ENCODE assay signal across 26 mouse cellular contexts in the genomic region with DNA sequence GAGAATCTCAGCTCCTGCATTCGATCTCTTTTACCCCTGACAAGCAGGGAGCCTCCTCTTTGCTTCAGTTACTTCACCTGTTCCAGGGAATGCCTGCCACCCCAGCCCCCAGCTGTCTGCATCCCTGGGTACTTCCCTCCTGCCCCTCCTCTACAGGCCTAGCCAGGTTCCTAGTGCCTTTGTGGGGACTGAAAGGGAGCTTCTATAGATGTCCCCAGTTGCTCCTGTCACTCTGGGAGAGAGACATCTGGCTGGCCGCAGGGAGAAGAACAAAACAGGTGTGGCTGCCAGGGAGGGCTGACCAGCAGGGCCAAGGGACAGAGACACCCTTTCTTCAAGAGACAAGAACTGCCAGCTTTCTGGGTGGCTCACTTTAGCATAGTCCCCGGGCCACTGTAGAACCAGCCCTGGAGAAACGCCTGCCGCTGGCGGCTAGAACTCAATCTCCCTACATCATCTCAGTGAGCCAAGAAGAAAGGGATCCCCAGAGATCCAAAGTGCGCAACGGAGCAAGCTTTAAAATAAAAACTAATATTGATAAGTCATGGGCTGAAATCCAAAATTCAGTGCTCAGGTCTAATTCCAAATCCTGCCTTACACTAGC. TPM values are rescaled to one million over a fixed set of nuclear protein-coding genes. Genes with fewer than 3 reads are reported as not detected.
DNase-seq lines count a peak whose midpoint lies in the region; ATAC-seq and TF ChIP-seq lines count a peak whose summit lies in the region.
"Had no signal": no experiment of that assay in that cellular context is flagged by ENCODE, and none has a peak within 500 bp of the region (broad histone marks: within the 10 kb centered on the region; RNA-seq: fewer than 3 reads in every experiment).

No protein-coding gene starts in this region.

- ATAC-seq in limb, embryonic 14.5 days (ENCODE audit: low FRiP score, low read depth) = peak; percentile 19; the same call in 1 of the 2 replicates
- no peak for ATAC-seq in liver, embryonic 15.5 days (ENCODE audit: insufficient read depth)
- ATAC-seq in hindbrain, embryonic 11.5 days (ENCODE audit: low FRiP score) = no peak
- ATAC-seq: forebrain, postnatal 0 days; hindbrain, embryonic 16.5 days; intestine, embryonic 15.5 days; lung, postnatal 0 days had no signal

- H3K4me3 ChIP-seq in gastrocnemius, adult 2 months = peak overlapping the region; percentile 15; the same call in 1 of the 2 replicates
- H3K4me3 ChIP-seq in limb, embryonic 14.5 days (replicated peaks; ENCODE audit: low read length) = no peak overlapping the region
- no peak overlapping the region for H3K4me3 ChIP-seq in limb, embryonic 10.5 days
- no peak overlapping the region for H3K4me3 ChIP-seq in embryonic facial prominence, embryonic 10.5 days
- no peak overlapping the region for H3K4me3 ChIP-seq in liver, embryonic 15.5 days (replicated peaks)
- no peak overlapping the region for H3K4me3 ChIP-seq in hindbrain, embryonic 11.5 days (ENCODE audit: low read depth, low read length)
- H3K4me3 ChIP-seq: embryonic facial prominence, embryonic 12.5 days; intestine, embryonic 15.5 days; left cerebral cortex, adult 2 months had no signal

- peak; percentile 61 for DNase-seq in gastrocnemius, adult 2 months
- no peak for DNase-seq in gastrocnemius, postnatal 36 days
- DNase-seq in limb, embryonic 14.5 days (ENCODE audit: low spot score) = peak; percentile 37
- no peak for DNase-seq in limb, embryonic 10.5 days (ENCODE audit: low spot score)
- no peak for DNase-seq in embryonic facial prominence, embryonic 10.5 days (ENCODE audit: low spot score)
- no peak for DNase-seq in hindbrain, embryonic 11.5 days (ENCODE audit: low spot score)
- no peak for DNase-seq in layer of hippocampus, postnatal 10 days (ENCODE audit: low spot score in 2 of 2)
- DNase-seq: adrenal gland, adult 2 months; cerebellum, adult 11 months; cerebellum, postnatal 14 days; forebrain, postnatal 0 days; heart, adult 18-20 months; kidney, adult 9 months; kidney, postnatal 36 days; thymus, adult 18-20 months; thymus, postnatal 4 days had no signal

- TF ChIP-seq CTCF in gastrocnemius, adult 2 months (IDR thresholded peaks at IDR 0.05) = no peak

- H3K4me2 ChIP-seq in limb, embryonic 14.5 days (replicated peaks; ENCODE audit: low read depth, low read length, severe bottlenecking) = no peak overlapping the region
- no peak overlapping the region for H3K4me2 ChIP-seq in liver, embryonic 15.5 days
- no peak overlapping the region for H3K4me2 ChIP-seq in hindbrain, embryonic 11.5 days (replicated peaks; ENCODE audit: low read depth, low read length)
- H3K4me2 ChIP-seq: embryonic facial prominence, embryonic 12.5 days; intestine, embryonic 15.5 days had no signal

- no peak overlapping the region for H3K9ac ChIP-seq in limb, embryonic 14.5 days (ENCODE audit: low read depth, low read length, severe bottlenecking)
- H3K9ac ChIP-seq in liver, embryonic 15.5 days = 0 out of 2 replicates have a peak overlapping the region, but pooled peaks have one; percentile 5
- H3K9ac ChIP-seq in hindbrain, embryonic 11.5 days (ENCODE audit: low read depth, low read length) = no peak overlapping the region
- H3K9ac ChIP-seq: embryonic facial prominence, embryonic 12.5 days; forebrain, postnatal 0 days; intestine, embryonic 15.5 days; liver, embryonic 14.5 days had no signal

- peaks cover 9% of the 10 kb centered on the region; the same call in 1 of the 2 replicates for H3K4me1 ChIP-seq in limb, embryonic 14.5 days (ENCODE audit: control insufficient read depth, insufficient read depth, low read length)
- H3K4me1 ChIP-seq in limb, embryonic 10.5 days = peaks cover 47% of the 10 kb centered on the region
- peaks cover 76% of the 10 kb centered on the region for H3K4me1 ChIP-seq in embryonic facial prominence, embryonic 10.5 days
- peaks cover 86% of the 10 kb centered on the region for H3K4me1 ChIP-seq in liver, embryonic 15.5 days (replicated peaks)
- H3K4me1 ChIP-seq in hindbrain, embryonic 11.5 days (replicated peaks; ENCODE audit: control insufficient read depth, insufficient read depth, low read length) = peaks cover 3% of the 10 kb centered on the region; the same call in 1 of the 2 replicates

- intact Hi-C loops in gastrocnemius, adult 2 months (cut with DNase I) = no loop called here
- intact Hi-C loops in gastrocnemius, postnatal 36 days (cut with DNase I) = no loop called here

- H3K9me3 ChIP-seq in limb, embryonic 14.5 days (ENCODE audit: control insufficient read depth, low read length) = no peaks in the 10 kb centered on the region
- H3K9me3 ChIP-seq in limb, embryonic 10.5 days (replicated peaks) = no peaks in the 10 kb centered on the region
- H3K9me3 ChIP-seq in embryonic facial prominence, embryonic 10.5 days = no peaks in the 10 kb centered on the region
- no peaks in the 10 kb centered on the region for H3K9me3 ChIP-seq in liver, embryonic 15.5 days (replicated peaks)
- no peaks in the 10 kb centered on the region for H3K9me3 ChIP-seq in hindbrain, embryonic 11.5 days (ENCODE audit: control insufficient read depth, low read length)
- H3K9me3 ChIP-seq: embryonic facial prominence, embryonic 12.5 days; G1E; intestine, embryonic 15.5 days had no signal

- TF ChIP-seq POLR2A in limb, embryonic 14.5 days (IDR thresholded peaks at IDR 0.05; ENCODE audit: borderline replicate concordance, extremely low read depth, insufficient read depth, insufficient read length) = no peak

- H3K36me3 ChIP-seq in limb, embryonic 14.5 days (ENCODE audit: control insufficient read depth, insufficient read depth, low read length) = no peaks in the 10 kb centered on the region
- H3K36me3 ChIP-seq in limb, embryonic 10.5 days = no peaks in the 10 kb centered on the region; the same call in 1 of the 2 replicates
- H3K36me3 ChIP-seq in embryonic facial prominence, embryonic 10.5 days (replicated peaks) = peaks cover 3% of the 10 kb centered on the region; the same call in 1 of the 2 replicates
- H3K36me3 ChIP-seq in liver, embryonic 15.5 days (replicated peaks) = no peaks in the 10 kb centered on the region
- no peaks in the 10 kb centered on the region for H3K36me3 ChIP-seq in hindbrain, embryonic 11.5 days (ENCODE audit: control insufficient read depth, insufficient read depth, low read length)
- H3K36me3 ChIP-seq: embryonic facial prominence, embryonic 12.5 days; intestine, embryonic 15.5 days had no signal

- H3K27me3 ChIP-seq in limb, embryonic 14.5 days (ENCODE audit: control insufficient read depth, insufficient read depth, low read length) = no peaks in the 10 kb centered on the region
- H3K27me3 ChIP-seq in limb, embryonic 10.5 days (ENCODE audit: low read depth, poor library complexity, severe bottlenecking) = no peaks in the 10 kb centered on the region
- H3K27me3 ChIP-seq in embryonic facial prominence, embryonic 10.5 days (replicated peaks; ENCODE audit: low read depth, poor library complexity, severe bottlenecking) = no peaks in the 10 kb centered on the region
- no peaks in the 10 kb centered on the region for H3K27me3 ChIP-seq in liver, embryonic 15.5 days
- no peaks in the 10 kb centered on the region for H3K27me3 ChIP-seq in hindbrain, embryonic 11.5 days (ENCODE audit: control insufficient read depth, insufficient read depth, low read length)
- H3K27me3 ChIP-seq: CH12.LX; embryonic facial prominence, embryonic 12.5 days; intestine, embryonic 15.5 days had no signal

- 53% methylated on average over 8 of the region's 8 CpGs for WGBS in limb, embryonic 14.5 days
- WGBS in limb, embryonic 10.5 days = 66% methylated on average over 8 of the region's 8 CpGs
- 58% methylated on average over 8 of the region's 8 CpGs for WGBS in embryonic facial prominence, embryonic 10.5 days
- 78% methylated on average over 8 of the region's 8 CpGs for WGBS in liver, embryonic 15.5 days (ENCODE audit: insufficient replicate concordance)
- WGBS in hindbrain, embryonic 11.5 days = 64% methylated on average over 8 of the region's 8 CpGs

- peak overlapping the region; percentile 71 for H3K27ac ChIP-seq in gastrocnemius, adult 2 months
- no peak overlapping the region for H3K27ac ChIP-seq in limb, embryonic 14.5 days (replicated peaks; ENCODE audit: low read depth, low read length)
- H3K27ac ChIP-seq in limb, embryonic 10.5 days = no peak overlapping the region
- H3K27ac ChIP-seq in embryonic facial prominence, embryonic 10.5 days (replicated peaks) = 0 out of 2 replicates have a peak overlapping the region, but pooled peaks have one; percentile 7
- peak overlapping the region; percentile 70; the same call in 1 of the 2 replicates for H3K27ac ChIP-seq in liver, embryonic 15.5 days (replicated peaks)
- no peak overlapping the region for H3K27ac ChIP-seq in hindbrain, embryonic 11.5 days (ENCODE audit: low read depth, low read length)
- H3K27ac ChIP-seq: embryonic facial prominence, embryonic 12.5 days; intestine, embryonic 15.5 days; left cerebral cortex, adult 2 months; liver, embryonic 14.5 days; macrophage had no signal

RNA-seq across cellular contexts. Expression of gene Elmsan1, which starts 20.5 kb away (rescaled TPM):
- total RNA-seq in gastrocnemius, adult 2 months (2021) = 10 to 100 TPM; 10.2 to 11.9 TPM
- 10 to 100 TPM in 1 of 2 experiments, 1 to 10 TPM in 1; 6.5 to 10.4 TPM for total RNA-seq in gastrocnemius, postnatal 36 days (2021)
- 14.4 and 18.1 TPM in 2 replicates for polyA plus RNA-seq in limb, embryonic 14.5 days (2012; rRNA removed)
- polyA plus RNA-seq in limb, embryonic 14.5 days (2014; fragmentation: Nextera tagmentation; extraction: Ambion mirVana) = 10.5 and 11.8 TPM in 2 replicates
- 9.2 and 10.7 TPM in 2 replicates for polyA plus RNA-seq in limb, embryonic 10.5 days (2016; fragmentation: Nextera tagmentation; extraction: Ambion mirVana)
- polyA plus RNA-seq in embryonic facial prominence, embryonic 10.5 days (2016; fragmentation: Nextera tagmentation; extraction: Ambion mirVana) = 7.3 and 8.2 TPM in 2 replicates
- polyA plus RNA-seq in liver, embryonic 15.5 days (2015; fragmentation: Nextera tagmentation; extraction: Ambion mirVana) = 7.7 and 8.7 TPM in 2 replicates
- polyA plus RNA-seq in hindbrain, embryonic 11.5 days (2014; fragmentation: Nextera tagmentation; extraction: Ambion mirVana) = 4.2 and 6.1 TPM in 2 replicates
- 10 to 100 TPM; 13.3 to 13.5 TPM for total RNA-seq in layer of hippocampus, postnatal 10 days (2021)

RNA-seq across cellular contexts. Expression of gene Pnma1, which starts 49.9 kb away (rescaled TPM):
- under 1 TPM; 0.10 to 0.17 TPM for total RNA-seq in gastrocnemius, adult 2 months (2021)
- total RNA-seq in gastrocnemius, postnatal 36 days (2021) = under 1 TPM; 0.15 to 0.18 TPM
- 0.24 and 0.39 TPM in 2 replicates for polyA plus RNA-seq in limb, embryonic 14.5 days (2012; rRNA removed)
- 0.55 and 0.83 TPM in 2 replicates for polyA plus RNA-seq in limb, embryonic 14.5 days (2014; fragmentation: Nextera tagmentation; extraction: Ambion mirVana)
- 1.2 TPM in 2 replicates for polyA plus RNA-seq in limb, embryonic 10.5 days (2016; fragmentation: Nextera tagmentation; extraction: Ambion mirVana)
- 1.3 and 1.6 TPM in 2 replicates for polyA plus RNA-seq in embryonic facial prominence, embryonic 10.5 days (2016; fragmentation: Nextera tagmentation; extraction: Ambion mirVana)
- 0.16 and 0.24 TPM in 2 replicates for polyA plus RNA-seq in liver, embryonic 15.5 days (2015; fragmentation: Nextera tagmentation; extraction: Ambion mirVana)
- polyA plus RNA-seq in hindbrain, embryonic 11.5 days (2014; fragmentation: Nextera tagmentation; extraction: Ambion mirVana) = 2.4 and 2.6 TPM in 2 replicates
- 1 to 10 TPM; 5.9 to 6.6 TPM for total RNA-seq in layer of hippocampus, postnatal 10 days (2021)
- polyA plus RNA-seq: adrenal gland, adult 2 months had no signal

Comparison
In these comparisons a context has a peak if more than half of its experiments do, and no peak if none do; other contexts are left out.
1. DNase-seq: peak in gastrocnemius, adult 2 months (single experiment) and limb, embryonic 14.5 days (single experiment); none in gastrocnemius, postnatal 36 days (0 of 2), limb, embryonic 10.5 days (single experiment), embryonic facial prominence, embryonic 10.5 days (single experiment), hindbrain, embryonic 11.5 days (single experiment) and layer of hippocampus, postnatal 10 days (0 of 2).
2. H3K27ac ChIP-seq: peak in gastrocnemius, adult 2 months (single experiment), embryonic facial prominence, embryonic 10.5 days (single experiment) and liver, embryonic 15.5 days (single experiment); none in limb, embryonic 14.5 days (single experiment), limb, embryonic 10.5 days (single experiment) and hindbrain, embryonic 11.5 days (single experiment).